Mouse (Mus musculus) liver, adult 2 months (tissue): ENCODE data around the gene Sh3bp2. TPM values are rescaled to one million over a fixed set of nuclear protein-coding genes. Genes with fewer than 3 reads are reported as not detected.
"Not testable (repeated sequence)": the region's sequence is repeated elsewhere in the genome, so short reads cannot be mapped to it uniquely, and the experiment has no call there.

Experiments
- DNase-seq: peaks from one replicate; pipeline ENCODE4 v3.0.0-alpha.2; 2011; ENCODE audit warnings: low read depth, low spot score; ENCODE audit errors: extremely low read depth
- H3K27ac ChIP-seq: fragments of 200-500 bp; replicated peaks from 2 replicates; pipeline ENCODE4 v1.5.1; 2012; ENCODE audit warnings: low read depth, mild to moderate bottlenecking, control low read depth, inconsistent platforms, low read length; ENCODE audit not compliant: insufficient read depth
- H3K27me3 ChIP-seq: fragments of 200-500 bp; 2 replicates; pipeline ENCODE4 v1.6.1; 2012; ENCODE audit warnings: mild to moderate bottlenecking, moderate library complexity, low read length, inconsistent platforms; ENCODE audit not compliant: control insufficient read depth, insufficient read depth
- H3K36me3 ChIP-seq: fragments of 200-500 bp; 2 replicates; pipeline ENCODE4 v1.6.1; 2012; ENCODE audit warnings: low read length, inconsistent platforms; ENCODE audit not compliant: control insufficient read depth, insufficient read depth
- H3K4me1 ChIP-seq: fragments of 200-500 bp; 2 replicates; pipeline ENCODE4 v1.6.1; 2011; ENCODE audit warnings: low read length; ENCODE audit not compliant: control insufficient read depth, insufficient read depth
- H3K4me3 ChIP-seq: fragments of 200-500 bp; 2 replicates; pipeline ENCODE4 v1.5.1; 2011; ENCODE audit warnings: low read depth, mild to moderate bottlenecking, control low read depth, low read length, moderate library complexity; ENCODE audit not compliant: insufficient read depth
- H3K79me2 ChIP-seq: fragments of 200-500 bp; 2 replicates; pipeline ENCODE4 v1.6.1; 2012; ENCODE audit warnings: inconsistent platforms, mild to moderate bottlenecking, low read length, moderate library complexity; ENCODE audit not compliant: control insufficient read depth, insufficient read depth
- H3K9ac ChIP-seq: fragments of 200-500 bp; 2 replicates; pipeline ENCODE4 v1.6.1; 2012; ENCODE audit warnings: low read depth, mild to moderate bottlenecking, control low read depth, inconsistent platforms, low read length
- CTCF ChIP-seq: fragments of 200-500 bp; IDR thresholded peaks from 2 replicates; pipeline ENCODE4 v1.5.1; 2011; ENCODE audit warnings: low read depth, low read length, control low read depth
- POLR2A ChIP-seq: fragments of 200-500 bp; IDR thresholded peaks from 2 replicates; pipeline ENCODE4 v1.6.1; 2011; ENCODE audit warnings: low read length, control low read depth; ENCODE audit not compliant: insufficient read depth; ENCODE audit errors: extremely low read depth
- WGBS: fragments of 180-500 bp; shearing (Covaris S2); methylation state at CpG from one replicate; pipeline ENCODE4 v1.1.7; 2018; 5-methylcytosine and 5-hydroxymethylcytosine counted together
- polyA plus RNA-seq: library from polyadenylated mRNA; depleted of rRNA; stranded (reverse); fragments of >200 nt; gene quantifications from 2 replicates; pipeline ENCODE4 v1.2.3, GENCODE M21; 2012
- total RNA-seq: library from RNA; depleted of rRNA; stranded (reverse); fragments of >200 nt; gene quantifications from 2 replicates; pipeline ENCODE4 v1.2.3, GENCODE M21; 2014

Gene Sh3bp2
- total and polyA plus RNA-seq, 2 experiments: 11.9 to 20.5 TPM

- Histone ChIP-seq H3K79me2 (peaks cover 25% of the 10 kb centered on the region), H3K27me3 (no peaks in the 10 kb centered on the region), H3K4me3 (no peak overlapping the region), H3K9ac (no peak overlapping the region), H3K27ac (no peak overlapping the region), H3K4me1 (no peaks in the 10 kb centered on the region; the same call in none of the 2 replicates), H3K36me3 (peaks cover 2% of the 10 kb centered on the region; the same call in 1 of the 2 replicates)
- WGBS: 91% methylated on average over 5 of the region's 5 CpGs
- no peak for DNase-seq
- TF ChIP-seq POLR2A: no peak
- TF ChIP-seq CTCF: no peak
Observed at GRCm38 (mm10) chr5:34587881-34588280, 62.2 kb downstream of the Sh3bp2 start.

- H3K4me3 ChIP-seq: no peak overlapping the region
- H3K27ac ChIP-seq: no peak overlapping the region
- TF ChIP-seq CTCF: no peak
- no peak for TF ChIP-seq POLR2A
- no peak overlapping the region for H3K9ac ChIP-seq
- peaks cover 11% of the 10 kb centered on the region; the same call in 1 of the 2 replicates for H3K79me2 ChIP-seq
- WGBS: 67% methylated on average over 5 of the region's 5 CpGs
- no peaks in the 10 kb centered on the region; the same call in none of the 2 replicates for H3K4me1 ChIP-seq
- H3K27me3 ChIP-seq: no peaks in the 10 kb centered on the region
- H3K36me3 ChIP-seq: no peaks in the 10 kb centered on the region
- no peak for DNase-seq
Observed at GRCm38 (mm10) chr5:34590059-34590458, 64.4 kb downstream of the Sh3bp2 start.

GRCm38 (mm10) chr5:34590702-34591101 lies 65.1 kb downstream of the Sh3bp2 start:
- TF ChIP-seq CTCF (no peak), POLR2A (no peak)
- H3K4me3 ChIP-seq: no peak overlapping the region
- no peak overlapping the region for H3K27ac ChIP-seq
- WGBS: 93% methylated on average over 4 of the region's 4 CpGs
- no peaks in the 10 kb centered on the region for H3K36me3 ChIP-seq
- no peaks in the 10 kb centered on the region for H3K27me3 ChIP-seq
- no peak for DNase-seq
- no peak overlapping the region for H3K9ac ChIP-seq
- H3K79me2 ChIP-seq: peaks cover 7% of the 10 kb centered on the region; the same call in 1 of the 2 replicates
- no peaks in the 10 kb centered on the region; the same call in none of the 2 replicates for H3K4me1 ChIP-seq

GRCm38 (mm10) chr5:34591388-34592004 lies 65.9 kb downstream of the Sh3bp2 start:
- Histone ChIP-seq H3K36me3 (no peaks in the 10 kb centered on the region), H3K27ac (no peak overlapping the region), H3K27me3 (no peaks in the 10 kb centered on the region), H3K9ac (no peak overlapping the region), H3K79me2 (peaks cover 7% of the 10 kb centered on the region; the same call in 1 of the 2 replicates), H3K4me3 (no peak overlapping the region), H3K4me1 (no peaks in the 10 kb centered on the region; the same call in none of the 2 replicates)
- no peak for DNase-seq
- WGBS: 83% methylated on average over 5 of the region's 5 CpGs
- TF ChIP-seq POLR2A (no peak), CTCF (no peak)

GRCm38 (mm10) chr5:34592224-34592623 lies 66.6 kb downstream of the Sh3bp2 start:
- H3K79me2 ChIP-seq, H3K4me3 ChIP-seq, H3K4me1 ChIP-seq, H3K9ac ChIP-seq, H3K36me3 ChIP-seq, DNase-seq, H3K27ac ChIP-seq, H3K27me3 ChIP-seq: not testable (repeated sequence)
- 95% methylated on average over 5 of the region's 5 CpGs for WGBS

- TF ChIP-seq CTCF (no peak), POLR2A (no peak)
- DNase-seq: no peak
- Histone ChIP-seq H3K27ac (no peak overlapping the region), H3K36me3 (no peaks in the 10 kb centered on the region), H3K79me2 (peaks cover 7% of the 10 kb centered on the region; the same call in 1 of the 2 replicates), H3K9ac (no peak overlapping the region), H3K27me3 (no peaks in the 10 kb centered on the region), H3K4me1 (no peaks in the 10 kb centered on the region; the same call in none of the 2 replicates), H3K4me3 (no peak overlapping the region)
- WGBS: 92% methylated on average over 6 of the region's 6 CpGs
Observed at GRCm38 (mm10) chr5:34592666-34593065, 67.0 kb downstream of the Sh3bp2 start.
